Mouse (Mus musculus): Measurements from ENCODE around the gene Irgc1. TPM values are rescaled to one million over a fixed set of nuclear protein-coding genes. Genes with fewer than 3 reads are reported as not detected.

Irgc1 gene
- total RNA-seq, 1 experiment from 2014 or later = not detected

- no peak for ATAC-seq (replicated peaks; ENCODE audit: insufficient number of reproducible peaks, low FRiP score, low TSS enrichment, poor library complexity, severe bottlenecking)
These were observed 62.4 kb downstream of the Irgc1 start for GRCm38 (mm10) chr7:24389516-24390187.

- peak; percentile 44; the same call in 1 of the 2 replicates for ATAC-seq (replicated peaks; ENCODE audit: insufficient number of reproducible peaks, low FRiP score, low TSS enrichment, poor library complexity, severe bottlenecking)
These were observed 65.0 kb downstream of the Irgc1 start for GRCm38 (mm10) chr7:24387059-24387556.

- ATAC-seq (replicated peaks; ENCODE audit: insufficient number of reproducible peaks, low FRiP score, low TSS enrichment, poor library complexity, severe bottlenecking) = peak; percentile 47
These were observed 67.3 kb downstream of the Irgc1 start for GRCm38 (mm10) chr7:24384827-24385226.

- no peak for ATAC-seq (replicated peaks; ENCODE audit: insufficient number of reproducible peaks, low FRiP score, low TSS enrichment, poor library complexity, severe bottlenecking)
These were observed 68.0 kb downstream of the Irgc1 start for GRCm38 (mm10) chr7:24384070-24384469.

DNA sequence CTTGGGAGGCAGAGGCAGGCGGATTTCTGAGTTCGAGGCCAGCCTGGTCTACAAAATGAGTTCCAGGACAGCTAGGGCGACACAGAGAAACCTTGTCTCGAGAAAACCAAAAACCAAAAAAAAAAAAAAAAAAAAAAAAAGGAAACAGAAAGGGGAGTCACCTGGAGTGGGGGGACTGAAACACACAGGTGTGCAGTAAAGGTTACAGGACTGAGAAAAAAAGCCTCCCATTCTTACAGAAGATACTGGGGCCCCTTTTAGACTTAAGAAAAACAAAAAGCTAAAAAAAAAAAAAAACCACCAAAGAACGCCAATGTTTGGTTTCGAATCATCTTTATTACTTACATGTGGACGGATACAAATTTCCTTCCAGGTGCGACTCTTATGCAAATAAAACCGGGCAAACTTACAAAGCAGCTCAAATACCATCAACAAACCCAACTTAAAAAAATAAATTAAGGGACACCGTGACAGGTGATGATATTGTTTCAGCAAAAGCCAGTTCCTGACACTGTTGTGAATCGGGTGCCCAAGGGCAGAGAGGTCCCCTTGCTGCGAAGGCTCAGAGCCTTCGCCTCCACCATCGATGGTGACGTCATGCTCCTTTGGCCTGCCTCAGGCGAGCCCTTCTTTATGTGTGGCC is 69.2 kb downstream of the Irgc1 start:
- ATAC-seq (replicated peaks; ENCODE audit: insufficient number of reproducible peaks, low FRiP score, low TSS enrichment, poor library complexity, severe bottlenecking) = no peak

Other genes starting within 250 kb of the Irgc1 start
- 1.7 to 4.3 TPM (median 2.3 TPM) in 3 replicates for gene Zfp111, start 240.9 kb downstream of the Irgc1 start, total RNA-seq (2017)
- gene Zfp109, start 214.7 kb downstream of the Irgc1 start, total RNA-seq (2017) = 1.6 to 2.7 TPM (median 1.8 TPM) in 3 replicates
- 0.87 to 1.5 TPM in 2 of 3 replicates, not detected in the other for gene Zfp108, start 197.5 kb downstream of the Irgc1 start, total RNA-seq (2017)
- 1.4 TPM in 1 of 3 replicates, not detected in the others for gene Zfp93, start 181.9 kb downstream of the Irgc1 start, total RNA-seq (2017)
- 4.6 to 11.1 TPM (median 5.2 TPM) in 3 replicates for gene Zfp61, start 151.1 kb downstream of the Irgc1 start, total RNA-seq (2017)
- 2.4 to 4.6 TPM (median 4.5 TPM) in 3 replicates for gene Zfp94, start 135.6 kb downstream of the Irgc1 start, total RNA-seq (2017)
- 2.3 TPM in 1 of 3 replicates, not detected in the others for gene Tescl, start 118.4 kb downstream of the Irgc1 start, total RNA-seq (2017)
- not detected in 3 replicates for gene Lypd5, start 103.1 kb downstream of the Irgc1 start, total RNA-seq (2017)
- 10.3 to 11.8 TPM (median 11.5 TPM) in 3 replicates for gene Kcnn4, start 82.0 kb downstream of the Irgc1 start, total RNA-seq (2017)
- 20.1 to 30.8 TPM (median 22.6 TPM) in 3 replicates for gene Smg9, start 52.7 kb downstream of the Irgc1 start, total RNA-seq (2017)
- gene Plaur, start 10.2 kb upstream of the Irgc1 start, total RNA-seq (2017) = 286 to 300 TPM (median 297 TPM) in 3 replicates
- gene Cadm4, start 29.7 kb upstream of the Irgc1 start, total RNA-seq (2017) = not detected in 3 replicates
- gene Zfp428, start 54.7 kb upstream of the Irgc1 start, total RNA-seq (2017) = 0.95 TPM in 1 of 3 replicates, not detected in the others
- 1.1 TPM in 1 of 3 replicates, not detected in the others for gene AC161166.1, start 60.2 kb upstream of the Irgc1 start, total RNA-seq (2017)
- 2.5 to 6.9 TPM (median 2.9 TPM) in 3 replicates for gene Irgq, start 78.4 kb upstream of the Irgc1 start, total RNA-seq (2017)
- gene Pinlyp, start 93.8 kb upstream of the Irgc1 start, total RNA-seq (2017) = not detected in 3 replicates
- 18.0 to 42.4 TPM (median 29.6 TPM) in 3 replicates for gene Xrcc1, start 94.0 kb upstream of the Irgc1 start, total RNA-seq (2017)
- gene Ethe1, start 135.2 kb upstream of the Irgc1 start, total RNA-seq (2017) = 4.8 to 9.7 TPM (median 7.9 TPM) in 3 replicates
- gene Zfp575, start 135.3 kb upstream of the Irgc1 start, total RNA-seq (2017) = not detected in 3 replicates
- 7.5 to 10.6 TPM (median 9.6 TPM) in 3 replicates for gene Phldb3, start 158.5 kb upstream of the Irgc1 start, total RNA-seq (2017)
- not detected in 3 replicates for gene Lypd3, start 184.3 kb upstream of the Irgc1 start, total RNA-seq (2017)
- gene Tex101, start 224.4 kb upstream of the Irgc1 start, total RNA-seq (2017) = not detected in 3 replicates